Mouse (Mus musculus) midbrain, embryonic 11.5 days (tissue): ENCODE data around the gene Apoc3. TPM values are rescaled to one million over a fixed set of nuclear protein-coding genes. Genes with fewer than 3 reads are reported as not detected.

Experiments
- ATAC-seq: fragments of 200-750 bp; cut with Nextera tagmentation; 2 replicates; pipeline ENCODE4 v1.8.0; 2017; ENCODE audit warnings: moderate TSS enrichment, moderate library complexity; ENCODE audit not compliant: low FRiP score
- DNase-seq: peaks from one replicate; pipeline ENCODE4 v3.0.0; 2015; ENCODE audit warnings: low spot score; ENCODE audit errors: missing footprints
- H3K27ac ChIP-seq: fragments of 300-500 bp; sonication (generic); 2 replicates; pipeline ENCODE4 v1.5.1; 2014; ENCODE audit warnings: low read depth, low read length
- H3K27me3 ChIP-seq: fragments of 300-500 bp; sonication (generic); 2 replicates; pipeline ENCODE4 v1.6.1; 2014; ENCODE audit warnings: mild to moderate bottlenecking, low read length, moderate library complexity, mixed read lengths; ENCODE audit not compliant: control insufficient read depth, insufficient read depth
- H3K36me3 ChIP-seq: fragments of 300-500 bp; sonication (generic); 2 replicates; pipeline ENCODE4 v1.6.1; 2014; ENCODE audit warnings: mild to moderate bottlenecking, low read length, moderate library complexity, mixed read lengths; ENCODE audit not compliant: control insufficient read depth, insufficient read depth
- H3K4me1 ChIP-seq: fragments of 300-500 bp; sonication (generic); 2 replicates; pipeline ENCODE4 v1.6.1; 2014; ENCODE audit warnings: low read length; ENCODE audit not compliant: control insufficient read depth, insufficient read depth
- H3K4me2 ChIP-seq: fragments of 300-500 bp; sonication (generic); 2 replicates; pipeline ENCODE4 v1.6.1; 2014; ENCODE audit warnings: mild to moderate bottlenecking, moderate library complexity
- H3K4me3 ChIP-seq: fragments of 300-500 bp; sonication (generic); 2 replicates; pipeline ENCODE4 v1.5.1; 2014; ENCODE audit warnings: low read depth, low read length
- H3K9ac ChIP-seq: fragments of 300-500 bp; sonication (generic); 2 replicates; pipeline ENCODE4 v1.6.1; 2014; ENCODE audit warnings: low read length
- H3K9me3 ChIP-seq: fragments of 300-500 bp; sonication (generic); 2 replicates; pipeline ENCODE4 v1.6.1; 2016; ENCODE audit warnings: low read length; ENCODE audit not compliant: control insufficient read depth
- WGBS: fragments of 180-500 bp; shearing (Covaris S2); extraction: QIAGEN DNeasy Blood & Tissue Kit; methylation state at CpG from one replicate; pipeline ENCODE4 v1.1.7; 2014; 5-methylcytosine and 5-hydroxymethylcytosine counted together
- polyA plus RNA-seq: library from polyadenylated mRNA; unstranded; fragments of >200 nt; fragmentation: Nextera tagmentation; extraction: Ambion mirVana; gene quantifications from 2 replicates; pipeline ENCODE4 v1.2.1, GENCODE M21; 2014

Gene Apoc3
- polyA plus RNA-seq, 1 experiment from 2014 or later, result not detected

GRCm38 (mm10) chr9:46224101-46224500 lies 11.3 kb downstream of the Apoc3 start:
- no peak overlapping the region for H3K27ac ChIP-seq
- no peak overlapping the region for H3K9ac ChIP-seq
- no peaks in the 10 kb centered on the region for H3K27me3 ChIP-seq
- H3K4me1 ChIP-seq, result no peaks in the 10 kb centered on the region
- DNase-seq (no peak), ATAC-seq (no peak)
- H3K36me3 ChIP-seq, result peaks cover 9% of the 10 kb centered on the region
- no peak overlapping the region for H3K4me2 ChIP-seq
- 92% methylated on average over 3 of the region's 3 CpGs for WGBS
- no peak overlapping the region for H3K4me3 ChIP-seq
- H3K9me3 ChIP-seq, result no peaks in the 10 kb centered on the region

GRCm38 (mm10) chr9:46223090-46223489 lies 12.3 kb downstream of the Apoc3 start:
- Histone ChIP-seq H3K27me3 (no peaks in the 10 kb centered on the region), H3K9ac (no peak overlapping the region), H3K4me3 (no peak overlapping the region), H3K9me3 (no peaks in the 10 kb centered on the region), H3K27ac (no peak overlapping the region), H3K4me2 (no peak overlapping the region), H3K4me1 (no peaks in the 10 kb centered on the region), H3K36me3 (peaks cover 9% of the 10 kb centered on the region)
- ATAC-seq (no peak), DNase-seq (no peak)
- WGBS, result 91% methylated on average over 6 of the region's 6 CpGs

DNA sequence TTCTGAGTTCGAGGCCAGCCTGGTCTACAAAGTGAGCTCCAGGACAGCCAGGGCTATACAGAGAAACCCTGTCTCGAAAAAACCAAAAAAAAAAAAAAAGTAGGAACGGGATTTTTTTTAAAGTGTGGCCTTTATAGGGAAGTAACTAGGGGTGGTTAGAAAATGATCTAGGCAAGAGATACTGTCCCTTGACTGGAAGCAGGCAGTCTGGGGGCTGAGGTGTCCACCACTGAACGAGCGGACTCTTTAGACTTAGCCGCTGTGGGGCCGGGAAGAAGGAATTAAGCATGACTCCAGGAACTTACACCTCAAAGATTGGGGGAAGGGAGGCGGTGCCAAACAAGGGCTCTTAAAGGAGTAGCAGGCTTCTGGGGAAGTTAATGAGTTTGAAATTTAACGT lies 17.3 kb downstream of the Apoc3 start:
- DNase-seq (no peak), ATAC-seq (no peak)
- no peak overlapping the region for H3K4me2 ChIP-seq
- H3K36me3 ChIP-seq, result peaks cover 9% of the 10 kb centered on the region
- H3K27ac ChIP-seq, result no peak overlapping the region
- no peaks in the 10 kb centered on the region for H3K27me3 ChIP-seq
- 83% methylated on average over 9 of the region's 9 CpGs for WGBS
- H3K4me3 ChIP-seq, result no peak overlapping the region
- H3K9ac ChIP-seq, result no peak overlapping the region
- H3K9me3 ChIP-seq, result no peaks in the 10 kb centered on the region
- H3K4me1 ChIP-seq, result no peaks in the 10 kb centered on the region; the same call in 1 of the 2 replicates

DNA sequence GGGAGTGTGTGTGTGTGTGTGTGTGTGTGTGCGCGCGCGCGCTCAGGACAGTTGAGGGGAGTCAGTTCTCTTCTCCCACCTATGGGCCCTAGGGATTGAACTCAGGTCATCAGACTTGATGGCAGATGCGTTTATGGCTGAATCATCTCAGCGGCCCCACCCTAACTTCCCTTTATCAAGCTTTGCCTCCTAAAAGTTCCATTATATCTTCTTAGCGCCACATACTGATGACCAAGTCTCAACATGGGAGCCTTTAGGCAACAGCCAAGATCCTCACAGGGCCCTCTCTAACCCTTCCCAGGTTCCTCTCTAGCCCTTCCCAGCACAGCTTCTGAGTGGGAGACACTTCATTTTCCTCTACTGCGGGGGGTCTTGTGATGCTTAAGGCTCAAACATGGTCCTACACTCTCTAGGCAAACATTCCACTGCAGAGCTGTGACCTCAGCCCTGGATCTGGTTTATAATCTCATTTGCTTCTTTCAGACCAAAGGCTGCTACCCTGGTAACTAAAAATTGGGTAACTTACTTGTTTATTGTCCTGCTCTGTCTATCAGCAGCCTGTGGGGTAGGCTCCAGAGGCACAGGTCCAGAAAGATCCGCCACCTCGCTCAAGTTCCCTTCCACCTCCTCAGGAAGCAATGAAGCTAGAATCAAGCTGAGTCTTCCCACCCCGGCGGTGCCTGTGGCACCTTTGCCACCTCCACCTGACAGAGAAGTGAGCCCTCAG lies 18.5 kb downstream of the Apoc3 start:
- Histone ChIP-seq H3K4me1 (no peaks in the 10 kb centered on the region; the same call in 1 of the 2 replicates), H3K9me3 (no peaks in the 10 kb centered on the region), H3K36me3 (peaks cover 11% of the 10 kb centered on the region), H3K27ac (no peak overlapping the region), H3K27me3 (no peaks in the 10 kb centered on the region), H3K4me3 (no peak overlapping the region), H3K4me2 (no peak overlapping the region), H3K9ac (no peak overlapping the region)
- WGBS, result 94% methylated on average over 13 of the region's 13 CpGs
- ATAC-seq, result no peak
- DNase-seq, result no peak

DNA sequence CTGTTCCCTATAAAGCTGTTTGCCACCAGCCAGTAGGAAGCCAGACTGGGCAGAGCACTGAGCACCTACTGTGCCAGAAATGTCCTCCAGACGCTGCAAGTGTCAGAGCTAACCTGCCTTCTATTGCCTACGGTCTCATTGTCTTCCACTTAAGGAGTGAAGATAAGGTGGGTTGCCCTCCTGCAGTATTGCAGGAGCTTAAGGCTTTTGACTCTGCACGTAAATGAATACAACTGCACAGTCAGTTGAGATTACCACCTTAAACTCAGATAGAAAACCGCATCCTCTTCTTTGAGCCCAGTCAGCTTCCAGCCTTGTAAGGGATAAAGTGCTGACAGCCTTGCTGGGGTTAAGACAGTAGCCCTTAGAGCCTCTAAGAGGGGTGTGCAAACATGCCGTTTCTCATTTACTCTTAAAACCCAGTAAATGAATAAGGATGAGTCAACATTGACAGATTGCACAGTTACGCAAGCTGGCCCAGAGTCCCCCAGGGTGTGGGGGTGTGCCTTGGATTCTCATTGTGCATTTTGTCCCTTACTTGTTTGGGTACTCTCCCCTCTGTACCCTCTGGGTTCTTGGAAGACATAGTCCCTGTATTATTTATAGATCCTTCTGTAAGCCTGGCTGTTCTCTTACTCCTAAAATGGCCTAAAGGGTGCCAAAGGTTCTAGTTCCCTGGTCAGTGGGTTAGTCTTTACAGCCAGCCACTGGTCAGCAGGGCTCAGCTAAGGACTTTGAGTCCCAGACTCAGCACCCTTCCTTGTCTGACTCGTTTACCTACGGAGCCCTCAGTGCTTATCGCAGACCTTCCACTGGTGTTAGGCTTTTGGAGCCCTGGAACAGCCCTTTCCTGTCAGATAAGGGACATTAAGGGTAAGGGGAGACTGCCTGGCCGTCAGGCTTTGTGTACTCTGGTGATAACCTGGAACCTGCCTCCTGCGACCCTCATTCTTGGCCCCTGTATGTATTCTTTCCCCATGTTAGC lies 19.8 kb downstream of the Apoc3 start:
- H3K4me2 ChIP-seq, result no peak overlapping the region
- no peak overlapping the region for H3K4me3 ChIP-seq
- H3K27me3 ChIP-seq, result no peaks in the 10 kb centered on the region
- 80% methylated on average over 11 of the region's 11 CpGs for WGBS
- H3K36me3 ChIP-seq, result peaks cover 7% of the 10 kb centered on the region; the same call in 1 of the 2 replicates
- H3K9ac ChIP-seq, result no peak overlapping the region
- no peaks in the 10 kb centered on the region; the same call in 1 of the 2 replicates for H3K4me1 ChIP-seq
- DNase-seq (no peak), ATAC-seq (no peak)
- no peak overlapping the region for H3K27ac ChIP-seq
- no peaks in the 10 kb centered on the region for H3K9me3 ChIP-seq

DNA sequence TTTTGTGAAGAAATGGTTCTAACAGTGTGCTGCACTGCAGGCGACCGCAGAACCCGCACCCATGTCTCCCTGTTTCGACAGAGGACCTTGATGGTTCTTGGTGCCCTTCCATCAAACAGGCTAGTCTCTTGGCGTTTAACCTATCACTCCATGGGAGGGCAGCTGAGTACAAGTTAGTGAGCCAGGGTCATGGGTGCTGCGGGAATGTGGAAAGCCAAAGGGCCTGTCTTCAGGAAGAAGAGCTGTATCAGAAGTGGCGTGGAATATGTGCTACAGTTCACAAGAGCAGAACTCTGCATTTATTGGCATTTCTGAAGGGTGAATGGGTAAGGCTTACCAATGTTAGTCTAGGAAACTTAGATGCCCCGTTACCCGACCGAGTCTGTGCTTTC lies 20.5 kb downstream of the Apoc3 start:
- Histone ChIP-seq H3K4me1 (no peaks in the 10 kb centered on the region; the same call in 1 of the 2 replicates), H3K4me2 (no peak overlapping the region), H3K36me3 (peaks cover 5% of the 10 kb centered on the region; the same call in 1 of the 2 replicates), H3K4me3 (no peak overlapping the region), H3K9ac (no peak overlapping the region), H3K27me3 (no peaks in the 10 kb centered on the region), H3K9me3 (no peaks in the 10 kb centered on the region), H3K27ac (no peak overlapping the region)
- no peak for DNase-seq
- WGBS, result 94% methylated on average over 10 of the region's 10 CpGs
- ATAC-seq, result no peak

- Histone ChIP-seq H3K27ac (no peak overlapping the region), H3K4me1 (no peaks in the 10 kb centered on the region; the same call in 1 of the 2 replicates), H3K4me2 (no peak overlapping the region), H3K27me3 (no peaks in the 10 kb centered on the region), H3K9ac (no peak overlapping the region), H3K36me3 (peaks cover 5% of the 10 kb centered on the region; the same call in 1 of the 2 replicates), H3K4me3 (no peak overlapping the region), H3K9me3 (no peaks in the 10 kb centered on the region)
- WGBS, result 95% methylated on average over 4 of the region's 4 CpGs
- no peak for DNase-seq
- no peak for ATAC-seq
These were observed 21.2 kb downstream of the Apoc3 start for GRCm38 (mm10) chr9:46214276-46214675.

DNA sequence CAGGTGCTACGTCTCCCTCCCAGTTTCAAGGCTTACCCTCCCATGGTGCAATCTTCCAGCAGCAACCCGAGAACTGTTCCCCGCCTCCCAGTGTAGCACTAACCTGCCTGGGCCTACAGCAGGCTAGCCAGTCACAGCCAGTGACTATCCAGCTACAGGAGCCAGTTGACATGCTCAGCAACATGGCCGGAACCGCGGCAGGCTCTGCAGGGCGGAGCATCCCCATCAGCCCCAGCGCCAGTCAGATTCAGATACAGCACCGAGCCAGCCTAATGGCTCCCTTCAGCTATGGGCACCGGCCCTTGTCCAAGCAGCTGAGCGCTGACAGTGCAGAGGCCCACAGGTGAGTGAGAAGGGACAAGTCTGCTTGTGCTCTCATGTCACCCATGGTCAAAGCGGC lies 25.0 kb downstream of the Apoc3 start:
- Histone ChIP-seq H3K4me3 (no peak overlapping the region), H3K36me3 (peaks cover 7% of the 10 kb centered on the region; the same call in 1 of the 2 replicates), H3K4me1 (no peaks in the 10 kb centered on the region; the same call in 1 of the 2 replicates), H3K4me2 (no peak overlapping the region), H3K9me3 (no peaks in the 10 kb centered on the region), H3K27me3 (no peaks in the 10 kb centered on the region), H3K9ac (no peak overlapping the region), H3K27ac (no peak overlapping the region)
- DNase-seq (no peak), ATAC-seq (no peak)
- WGBS, result 93% methylated on average over 12 of the region's 12 CpGs
